Mouse (Mus musculus): ENCODE results near the gene Rlim. TPM values are rescaled to one million over a fixed set of nuclear protein-coding genes. Genes with fewer than 3 reads are reported as not detected.

Rlim gene
- polyA plus RNA-seq (2012): 3.0 and 4.6 TPM in 2 replicates

GRCm38 (mm10) chrX:103981169-103981689 lies at the start of gene Rlim:
Gene Rlim (minus strand): TSS chrX:103981284.

Other genes with a start within 250 kb of the Rlim start
- 0.21 and 0.24 TPM in 2 replicates for gene Slc16a2, start 159.3 kb downstream of the Rlim start, polyA plus RNA-seq (2012)
- 0.01 TPM in 1 of 2 replicates, not detected in the other for gene Nexmif, start 219.9 kb upstream of the Rlim start, polyA plus RNA-seq (2012)